Mouse (Mus musculus): Measurements from ENCODE around the gene Gm14406. TPM values are rescaled to one million over a fixed set of nuclear protein-coding genes. Genes with fewer than 3 reads are reported as not detected.
"Not testable (repeated sequence)": the region's sequence is repeated elsewhere in the genome, so short reads cannot be mapped to it uniquely, and the experiment has no call there.

Gene Gm14406
- polyA plus RNA-seq (2014; fragmentation: Nextera tagmentation; extraction: Ambion mirVana) = not detected in 2 replicates

GRCm38 (mm10) chr2:177577998-177578397 is at the start of gene Gm14406:
Gm14406 (minus strand) TSS chr2:177578210.
- ATAC-seq (ENCODE audit: low FRiP score) = not testable (repeated sequence)

GRCm38 (mm10) chr2:177575141-177575540 is 2.9 kb downstream of the Gm14406 start:
- not testable (repeated sequence) for H3K9ac ChIP-seq (ENCODE audit: low read depth, low read length); H3K4me3 ChIP-seq (ENCODE audit: low read depth, low read length); DNase-seq (ENCODE audit: low spot score); H3K9me3 ChIP-seq (ENCODE audit: control insufficient read depth, low read length); H3K4me1 ChIP-seq (replicated peaks; ENCODE audit: control insufficient read depth, insufficient read depth, low read length); H3K27me3 ChIP-seq (ENCODE audit: control insufficient read depth, insufficient read depth, low read length); H3K27ac ChIP-seq (ENCODE audit: low read depth, low read length); ATAC-seq (ENCODE audit: low FRiP score); H3K4me2 ChIP-seq (replicated peaks; ENCODE audit: low read depth, low read length); H3K36me3 ChIP-seq (ENCODE audit: control insufficient read depth, insufficient read depth, low read length)
- 92% methylated on average over 1 of the region's 2 CpGs for WGBS

More at GRCm38 (mm10) chr2:177577998-177578397, at the start of gene Gm14406:
- not testable (repeated sequence) for H3K4me3 ChIP-seq (ENCODE audit: low read depth, low read length); H3K4me2 ChIP-seq (replicated peaks; ENCODE audit: low read depth, low read length); H3K27ac ChIP-seq (ENCODE audit: low read depth, low read length); H3K9me3 ChIP-seq (ENCODE audit: control insufficient read depth, low read length); H3K36me3 ChIP-seq (ENCODE audit: control insufficient read depth, insufficient read depth, low read length); DNase-seq (ENCODE audit: low spot score); H3K4me1 ChIP-seq (replicated peaks; ENCODE audit: control insufficient read depth, insufficient read depth, low read length); H3K9ac ChIP-seq (ENCODE audit: low read depth, low read length); H3K27me3 ChIP-seq (ENCODE audit: control insufficient read depth, insufficient read depth, low read length)
- WGBS = 91% methylated on average over 2 of the region's 2 CpGs

GRCm38 (mm10) chr2:177559365-177559764 is 18.6 kb downstream of the Gm14406 start:
- H3K9me3 ChIP-seq (ENCODE audit: control insufficient read depth, low read length); H3K4me3 ChIP-seq (ENCODE audit: low read depth, low read length); H3K27me3 ChIP-seq (ENCODE audit: control insufficient read depth, insufficient read depth, low read length); H3K27ac ChIP-seq (ENCODE audit: low read depth, low read length); ATAC-seq (ENCODE audit: low FRiP score); H3K4me2 ChIP-seq (replicated peaks; ENCODE audit: low read depth, low read length); H3K9ac ChIP-seq (ENCODE audit: low read depth, low read length); H3K36me3 ChIP-seq (ENCODE audit: control insufficient read depth, insufficient read depth, low read length); H3K4me1 ChIP-seq (replicated peaks; ENCODE audit: control insufficient read depth, insufficient read depth, low read length); DNase-seq (ENCODE audit: low spot score): not testable (repeated sequence)
- WGBS = 85% methylated on average over 4 of the region's 4 CpGs

GRCm38 (mm10) chr2:177555261-177555660 is 22.7 kb downstream of the Gm14406 start:
- H3K9me3 ChIP-seq (ENCODE audit: control insufficient read depth, low read length); H3K27ac ChIP-seq (ENCODE audit: low read depth, low read length); ATAC-seq (ENCODE audit: low FRiP score); DNase-seq (ENCODE audit: low spot score); H3K4me1 ChIP-seq (replicated peaks; ENCODE audit: control insufficient read depth, insufficient read depth, low read length); H3K4me3 ChIP-seq (ENCODE audit: low read depth, low read length); H3K27me3 ChIP-seq (ENCODE audit: control insufficient read depth, insufficient read depth, low read length); H3K36me3 ChIP-seq (ENCODE audit: control insufficient read depth, insufficient read depth, low read length); H3K4me2 ChIP-seq (replicated peaks; ENCODE audit: low read depth, low read length); H3K9ac ChIP-seq (ENCODE audit: low read depth, low read length): not testable (repeated sequence)
- no CpG with 5 or more reads among the region's 1 CpGs for WGBS

- not testable (repeated sequence) for H3K27me3 ChIP-seq (ENCODE audit: control insufficient read depth, insufficient read depth, low read length); H3K9me3 ChIP-seq (ENCODE audit: control insufficient read depth, low read length); DNase-seq (ENCODE audit: low spot score); ATAC-seq (ENCODE audit: low FRiP score); H3K27ac ChIP-seq (ENCODE audit: low read depth, low read length); H3K36me3 ChIP-seq (ENCODE audit: control insufficient read depth, insufficient read depth, low read length); H3K4me3 ChIP-seq (ENCODE audit: low read depth, low read length); H3K4me2 ChIP-seq (replicated peaks; ENCODE audit: low read depth, low read length); H3K9ac ChIP-seq (ENCODE audit: low read depth, low read length); H3K4me1 ChIP-seq (replicated peaks; ENCODE audit: control insufficient read depth, insufficient read depth, low read length)
- 89% methylated on average over 5 of the region's 5 CpGs for WGBS
Measured at GRCm38 (mm10) chr2:177537717-177538116, 40.3 kb downstream of the Gm14406 start.

GRCm38 (mm10) chr2:177537141-177537540 is 40.9 kb downstream of the Gm14406 start:
- not testable (repeated sequence) for H3K4me3 ChIP-seq (ENCODE audit: low read depth, low read length); H3K9me3 ChIP-seq (ENCODE audit: control insufficient read depth, low read length); H3K36me3 ChIP-seq (ENCODE audit: control insufficient read depth, insufficient read depth, low read length); ATAC-seq (ENCODE audit: low FRiP score); DNase-seq (ENCODE audit: low spot score); H3K9ac ChIP-seq (ENCODE audit: low read depth, low read length); H3K4me1 ChIP-seq (replicated peaks; ENCODE audit: control insufficient read depth, insufficient read depth, low read length); H3K27ac ChIP-seq (ENCODE audit: low read depth, low read length); H3K4me2 ChIP-seq (replicated peaks; ENCODE audit: low read depth, low read length); H3K27me3 ChIP-seq (ENCODE audit: control insufficient read depth, insufficient read depth, low read length)
- WGBS = 82% methylated on average over 2 of the region's 2 CpGs

GRCm38 (mm10) chr2:177535876-177536275 is 42.1 kb downstream of the Gm14406 start:
- no peak overlapping the region for H3K9ac ChIP-seq (ENCODE audit: low read depth, low read length)
- 86% methylated on average over 9 of the region's 9 CpGs for WGBS
- no peaks in the 10 kb centered on the region for H3K4me1 ChIP-seq (replicated peaks; ENCODE audit: control insufficient read depth, insufficient read depth, low read length)
- H3K4me3 ChIP-seq (ENCODE audit: low read depth, low read length) = no peak overlapping the region
- no peaks in the 10 kb centered on the region for H3K9me3 ChIP-seq (ENCODE audit: control insufficient read depth, low read length)
- no peaks in the 10 kb centered on the region for H3K27me3 ChIP-seq (ENCODE audit: control insufficient read depth, insufficient read depth, low read length)
- no peaks in the 10 kb centered on the region for H3K36me3 ChIP-seq (ENCODE audit: control insufficient read depth, insufficient read depth, low read length)
- DNase-seq (ENCODE audit: low spot score) (no peak), ATAC-seq (ENCODE audit: low FRiP score) (no peak)
- no peak overlapping the region for H3K27ac ChIP-seq (ENCODE audit: low read depth, low read length)
- no peak overlapping the region for H3K4me2 ChIP-seq (replicated peaks; ENCODE audit: low read depth, low read length)

GRCm38 (mm10) chr2:177524171-177524570 is 53.8 kb downstream of the Gm14406 start:
- not testable (repeated sequence) for H3K27me3 ChIP-seq (ENCODE audit: control insufficient read depth, insufficient read depth, low read length); H3K9ac ChIP-seq (ENCODE audit: low read depth, low read length)
- WGBS = 92% methylated on average over 16 of the region's 16 CpGs

GRCm38 (mm10) chr2:177523674-177524073 is 54.3 kb downstream of the Gm14406 start:
- not testable (repeated sequence) for H3K4me1 ChIP-seq (replicated peaks; ENCODE audit: control insufficient read depth, insufficient read depth, low read length); H3K27ac ChIP-seq (ENCODE audit: low read depth, low read length); DNase-seq (ENCODE audit: low spot score); H3K4me2 ChIP-seq (replicated peaks; ENCODE audit: low read depth, low read length); H3K36me3 ChIP-seq (ENCODE audit: control insufficient read depth, insufficient read depth, low read length); H3K4me3 ChIP-seq (ENCODE audit: low read depth, low read length); ATAC-seq (ENCODE audit: low FRiP score); H3K9ac ChIP-seq (ENCODE audit: low read depth, low read length); H3K27me3 ChIP-seq (ENCODE audit: control insufficient read depth, insufficient read depth, low read length); H3K9me3 ChIP-seq (ENCODE audit: control insufficient read depth, low read length)
- 92% methylated on average over 6 of the region's 6 CpGs for WGBS

More at GRCm38 (mm10) chr2:177524171-177524570, 53.8 kb downstream of the Gm14406 start:
- H3K9me3 ChIP-seq (ENCODE audit: control insufficient read depth, low read length); ATAC-seq (ENCODE audit: low FRiP score); H3K27ac ChIP-seq (ENCODE audit: low read depth, low read length); DNase-seq (ENCODE audit: low spot score); H3K36me3 ChIP-seq (ENCODE audit: control insufficient read depth, insufficient read depth, low read length); H3K4me1 ChIP-seq (replicated peaks; ENCODE audit: control insufficient read depth, insufficient read depth, low read length); H3K4me3 ChIP-seq (ENCODE audit: low read depth, low read length); H3K4me2 ChIP-seq (replicated peaks; ENCODE audit: low read depth, low read length): not testable (repeated sequence)

Data from hindbrain, embryonic 11.5 days (tissue).